Mouse (Mus musculus) kidney, postnatal 10 days (tissue): ENCODE measurements around the gene Syna.

Source experiments
- DNase-seq: peaks from one replicate; pipeline ENCODE4 v3.0.0; 2021; ENCODE audit warnings: mixed read lengths

Syna gene

GRCm38 (mm10) chr5:134528488-134528887, 31.5 kb downstream of the Syna start:
- peak; percentile 52 for DNase-seq

- DNase-seq, result peak; percentile 47
Observed at GRCm38 (mm10) chr5:134525971-134526711, 33.8 kb downstream of the Syna start.

GRCm38 (mm10) chr5:134523728-134524127, 36.2 kb downstream of the Syna start:
- DNase-seq, result no peak

DNA sequence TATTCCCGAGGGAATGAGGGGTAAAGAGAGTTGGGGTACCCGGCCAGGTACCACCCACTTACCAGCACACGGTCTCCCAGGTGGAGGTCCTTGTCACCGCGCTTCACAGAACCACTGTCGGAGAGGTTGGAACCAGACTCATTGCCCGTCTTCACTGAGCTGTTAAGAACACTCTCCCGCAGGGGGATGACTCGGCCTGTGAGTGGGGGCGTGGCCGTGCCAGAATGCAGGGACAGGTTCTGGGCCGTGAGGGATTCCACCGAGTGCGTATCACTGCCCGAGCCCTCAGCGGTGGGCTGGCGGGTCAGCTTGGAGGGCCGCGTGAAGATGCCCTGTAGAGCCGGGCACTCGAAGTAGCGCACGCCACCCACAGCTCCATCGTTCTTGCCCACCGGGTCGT, 37.4 kb downstream of the Syna start:
- DNase-seq, result no peak

GRCm38 (mm10) chr5:134521806-134522205, 38.2 kb downstream of the Syna start:
- no peak for DNase-seq

DNA sequence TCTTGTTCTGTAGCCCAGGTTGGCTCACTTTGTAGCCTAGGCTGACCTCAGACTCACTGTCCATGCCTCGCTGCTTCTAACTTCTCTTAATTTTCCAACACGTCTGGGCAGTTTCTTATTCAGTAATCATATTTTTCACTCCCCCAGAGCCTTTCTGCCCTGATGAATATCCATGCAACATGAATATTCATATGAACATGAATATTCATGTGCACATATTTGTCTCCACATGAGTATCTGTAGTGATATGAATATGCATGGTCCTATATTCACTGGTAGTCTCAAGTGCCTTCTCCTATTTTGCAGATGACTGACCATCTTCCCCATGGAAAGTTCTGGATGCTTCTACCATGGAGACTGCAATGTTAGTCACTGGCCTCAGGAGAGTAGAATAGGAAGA, 38.8 kb downstream of the Syna start:
- DNase-seq, result no peak

GRCm38 (mm10) chr5:134520120-134520519, 39.9 kb downstream of the Syna start:
- DNase-seq, result no peak

DNA sequence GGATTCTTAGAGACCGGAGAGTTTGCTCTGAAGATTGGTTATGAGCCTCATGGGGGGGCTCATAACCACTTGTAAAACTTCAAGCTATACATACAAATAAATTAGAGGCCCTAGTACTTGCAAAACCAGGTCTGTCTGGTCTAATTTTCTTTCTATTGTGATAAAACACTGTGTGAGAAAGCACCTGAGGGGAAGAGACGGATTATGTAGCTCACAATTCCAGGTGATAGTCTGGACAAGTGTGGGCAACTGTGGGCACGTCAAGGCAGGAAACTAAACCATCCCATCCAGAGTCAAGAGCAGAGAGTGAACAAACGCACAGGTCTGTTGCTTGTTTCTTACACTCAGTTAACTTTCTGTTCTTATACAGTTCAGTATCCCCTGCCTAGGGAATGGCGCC, 40.5 kb downstream of the Syna start:
- no peak for DNase-seq

- DNase-seq, result peak; percentile 28
Observed at GRCm38 (mm10) chr5:134512086-134512485, 47.9 kb downstream of the Syna start.

GRCm38 (mm10) chr5:134510266-134510665, 49.7 kb downstream of the Syna start:
- no peak for DNase-seq

GRCm38 (mm10) chr5:134508965-134509364, 51.0 kb downstream of the Syna start:
- DNase-seq, result no peak
